Mouse (Mus musculus) erythroblast, adult 5-6 weeks (primary cell): ENCODE data around the gene Klk1b11. TPM values are rescaled to one million over a fixed set of nuclear protein-coding genes. Genes with fewer than 3 reads are reported as not detected.
"Not testable (repeated sequence)": the region's sequence is repeated elsewhere in the genome, so short reads cannot be mapped to it uniquely, and the experiment has no call there.

Source experiments
- ATAC-seq: replicated peaks from 2 replicates; pipeline ENCODE4 v1.8.0; 2016; ENCODE audit warnings: moderate number of reproducible peaks, mild to moderate bottlenecking, moderate TSS enrichment, inconsistent platforms; ENCODE audit not compliant: poor library complexity, low FRiP score, severe bottlenecking
- total RNA-seq, 2 experiments: library from RNA; stranded (forward) in 1 of 2; stranded (reverse) in 1 of 2; fragments of 150-400 nt in 1 of 2; fragments of 200-764, 138-1000 nt in 1 of 2; gene quantifications; 2 replicates each; pipeline versions ENCODE4 v1.2.3 to v1.2.4; 2015 to 2017; ENCODE audit warnings: low replicate concordance in 2 of 2

Klk1b11 gene
- total RNA-seq (2015; ENCODE audit: low replicate concordance) = not detected in 2 replicates
- total RNA-seq (2017; ENCODE audit: low replicate concordance) = not detected in 2 replicates

DNA sequence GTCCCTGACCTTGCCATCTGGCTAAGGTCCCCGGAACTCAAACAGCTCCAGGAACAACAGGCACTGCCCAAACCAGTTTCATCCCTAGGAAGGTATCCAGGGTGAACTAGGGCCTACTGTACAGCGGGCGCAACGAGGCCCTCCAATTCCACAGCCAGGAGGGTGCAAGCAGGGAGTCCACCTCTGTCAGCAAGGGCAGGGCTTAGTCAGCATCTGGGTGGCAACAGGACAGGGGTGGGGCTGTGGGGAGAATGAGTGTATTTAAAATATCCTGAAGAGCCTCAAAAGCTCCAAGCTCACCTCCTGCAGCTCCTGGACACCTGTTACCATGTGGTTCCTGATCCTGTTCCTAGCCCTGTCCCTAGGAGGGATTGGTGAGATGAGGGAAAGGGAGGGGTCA is at the start of gene Klk1b11:
TSS of gene Klk1b11 (plus strand) at position 301 of the 400 bp plus-strand sequence.
- ATAC-seq = not testable (repeated sequence)

DNA sequence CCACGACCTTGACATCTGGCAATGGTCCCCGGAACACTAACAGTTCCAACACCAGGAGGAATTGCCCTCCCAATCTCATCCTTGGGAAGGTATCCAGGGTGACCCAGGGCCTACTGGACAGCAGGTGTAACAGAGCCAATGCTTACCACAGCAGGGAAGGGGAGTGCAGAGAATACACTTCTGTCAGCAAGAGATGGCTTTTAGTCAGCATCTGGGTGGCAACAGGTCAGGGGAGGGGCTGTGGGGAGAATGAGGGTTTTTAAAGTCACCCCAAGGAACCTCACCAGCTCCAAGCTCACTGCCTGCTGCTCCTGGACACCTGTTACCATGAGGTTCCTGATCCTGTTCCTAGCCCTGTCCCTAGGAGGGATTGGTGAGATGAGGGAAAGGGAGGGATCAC is 45.3 kb upstream of the Klk1b11 start, which contains the start of gene Klk1b8:
TSS of gene Klk1b8 (plus strand) at position 301 of the 400 bp plus-strand sequence.
- no peak for ATAC-seq

- no peak for ATAC-seq
These were observed 43.0 kb upstream of the Klk1b11 start for GRCm38 (mm10) chr7:43952703-43953102.

DNA sequence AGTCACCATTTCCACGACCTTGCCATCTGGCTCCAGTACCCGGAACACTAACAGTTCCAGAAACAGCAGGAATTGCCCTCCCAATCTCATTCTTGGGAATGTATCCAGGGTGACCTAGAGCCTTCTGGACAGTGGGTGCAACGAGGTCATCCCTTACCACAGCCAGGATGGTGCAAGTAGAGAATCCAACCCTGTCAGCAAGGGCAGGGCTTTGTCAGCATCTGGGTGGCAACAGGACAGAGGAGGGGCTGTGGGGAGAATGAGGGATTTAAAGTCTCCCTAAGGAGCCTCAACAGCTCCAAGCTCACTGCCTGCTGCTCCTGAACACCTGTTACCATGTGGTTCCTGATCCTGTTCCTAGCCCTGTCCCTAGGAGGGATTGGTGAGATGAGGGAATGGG is 29.2 kb upstream of the Klk1b11 start, which contains the start of gene Klk1b1:
TSS of gene Klk1b1 (plus strand) at position 301 of the 400 bp plus-strand sequence.
- no peak for ATAC-seq

- ATAC-seq = no peak
These were observed 28.6 kb upstream of the Klk1b11 start for GRCm38 (mm10) chr7:43967058-43967457.

- no peak for ATAC-seq
These were observed 28.1 kb upstream of the Klk1b11 start for GRCm38 (mm10) chr7:43967612-43968011.

GRCm38 (mm10) chr7:43975761-43976160 is 19.9 kb upstream of the Klk1b11 start, which contains the start of gene Klk1b9:
Gene Klk1b9 (plus strand): TSS chr7:43976061.
- ATAC-seq = not testable (repeated sequence)

DNA sequence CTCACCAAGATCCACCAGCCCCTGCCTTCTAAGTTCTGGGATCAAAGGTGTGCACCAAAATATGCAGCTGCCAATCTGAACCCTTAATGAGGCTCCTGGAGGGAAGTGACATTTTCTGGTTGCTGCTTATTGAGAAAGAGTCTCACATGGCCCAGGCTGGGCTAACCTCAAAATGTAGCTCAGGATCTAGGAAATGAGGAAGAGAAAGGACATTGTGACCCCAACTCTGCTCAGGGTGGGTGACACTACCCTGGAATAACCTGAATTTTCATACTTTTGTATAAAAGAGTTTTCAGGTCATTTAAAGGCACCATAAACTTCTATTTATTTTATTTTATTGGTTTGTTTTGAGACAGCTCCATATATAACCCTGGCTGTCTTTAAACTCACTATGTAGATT is 10.0 kb upstream of the Klk1b11 start:
- no peak for ATAC-seq

DNA sequence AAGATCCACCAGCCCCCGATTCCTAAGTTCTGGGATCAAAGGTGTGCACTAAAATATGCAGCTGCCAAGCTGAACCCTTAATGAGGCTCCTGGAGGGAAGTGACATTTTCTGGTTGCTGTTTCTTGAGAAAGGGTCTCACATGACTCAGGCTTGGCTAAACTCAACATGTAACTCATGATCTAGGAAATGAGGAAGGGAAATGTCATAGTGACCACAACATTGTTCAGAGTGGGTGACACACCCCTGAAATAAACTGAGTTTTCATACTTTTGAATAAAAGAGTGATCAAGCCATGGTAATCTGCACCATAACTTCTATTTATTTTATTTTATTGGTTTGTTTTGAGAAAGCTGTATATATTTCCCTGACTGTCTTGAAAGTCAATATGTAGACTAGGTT is 856 bp upstream of the Klk1b11 start:
- ATAC-seq = not testable (repeated sequence)

DNA sequence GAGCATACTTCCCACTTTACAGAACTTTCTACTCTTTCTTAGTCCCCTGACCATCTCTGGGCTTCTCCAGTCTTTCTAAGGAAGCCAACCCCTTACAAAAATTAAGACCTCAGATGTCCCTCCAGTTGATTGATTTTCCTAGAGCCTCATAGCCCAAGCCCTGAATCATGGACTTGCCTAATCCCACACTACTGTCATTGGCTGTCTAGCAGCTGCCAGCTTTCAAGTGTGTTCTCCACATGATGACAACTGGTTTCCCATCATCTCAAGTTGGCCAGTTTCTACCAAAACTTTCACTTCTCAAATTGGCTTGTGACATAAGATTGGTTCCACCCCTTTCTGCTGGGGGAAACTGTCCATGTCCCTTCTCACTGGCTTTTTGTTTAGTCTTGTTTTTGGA is 9.2 kb downstream of the Klk1b11 start:
- no peak for ATAC-seq

- not testable (repeated sequence) for ATAC-seq
These were observed 16.2 kb downstream of the Klk1b11 start, which contains the start of gene Klk1b26 for GRCm38 (mm10) chr7:44011868-44012267. Gene Klk1b26 (plus strand): TSS chr7:44012168.

GRCm38 (mm10) chr7:44014666-44015065 is 19.0 kb downstream of the Klk1b11 start:
- not testable (repeated sequence) for ATAC-seq

DNA sequence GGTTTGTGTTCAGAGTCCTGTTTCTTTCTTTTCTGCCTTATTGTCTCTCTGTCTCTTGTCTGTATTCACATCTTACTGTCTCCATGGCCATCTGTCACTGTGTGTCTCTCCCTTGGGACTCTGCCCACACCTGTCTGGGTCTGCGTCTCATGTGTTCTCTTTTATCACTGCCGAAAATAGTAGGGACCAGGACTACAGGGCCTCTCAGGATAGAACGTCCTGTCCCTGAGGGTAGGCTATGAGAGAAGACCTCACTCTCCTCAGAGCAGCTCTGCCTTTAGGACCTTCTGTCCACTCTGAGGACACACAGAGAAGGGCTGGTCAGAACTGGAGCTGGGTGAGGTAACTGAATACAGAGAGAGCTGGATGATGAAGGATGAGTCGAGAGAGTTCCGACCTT is 19.4 kb downstream of the Klk1b11 start:
- no peak for ATAC-seq

Other genes starting within 250 kb of the Klk1b11 start
- gene Klk12, start 227.0 kb upstream of the Klk1b11 start, total RNA-seq (2015; ENCODE audit: low replicate concordance) = not detected in 2 replicates
- gene Klk12, start 227.0 kb upstream of the Klk1b11 start, total RNA-seq (2017; ENCODE audit: low replicate concordance) = not detected in 2 replicates
- not detected in 2 replicates for gene Klk11, start 221.3 kb upstream of the Klk1b11 start, total RNA-seq (2015; ENCODE audit: low replicate concordance)
- gene Klk11, start 221.3 kb upstream of the Klk1b11 start, total RNA-seq (2017; ENCODE audit: low replicate concordance) = not detected in 2 replicates
- gene Klk10, start 214.8 kb upstream of the Klk1b11 start, total RNA-seq (2015; ENCODE audit: low replicate concordance) = not detected in 2 replicates
- gene Klk10, start 214.8 kb upstream of the Klk1b11 start, total RNA-seq (2017; ENCODE audit: low replicate concordance) = not detected in 2 replicates
- not detected in 2 replicates for gene Klk9, start 204.0 kb upstream of the Klk1b11 start, total RNA-seq (2015; ENCODE audit: low replicate concordance)
- gene Klk9, start 204.0 kb upstream of the Klk1b11 start, total RNA-seq (2017; ENCODE audit: low replicate concordance) = not detected in 2 replicates
- 6.1 TPM in 1 of 2 replicates, not detected in the other for gene Klk8, start 198.3 kb upstream of the Klk1b11 start, total RNA-seq (2015; ENCODE audit: low replicate concordance)
- gene Klk8, start 198.3 kb upstream of the Klk1b11 start, total RNA-seq (2017; ENCODE audit: low replicate concordance) = 0.56 and 8.3 TPM in 2 replicates
- not detected in 2 replicates for gene Klk7, start 184.6 kb upstream of the Klk1b11 start, total RNA-seq (2015; ENCODE audit: low replicate concordance)
- gene Klk7, start 184.6 kb upstream of the Klk1b11 start, total RNA-seq (2017; ENCODE audit: low replicate concordance) = not detected in 2 replicates
- gene Klk6, start 171.4 kb upstream of the Klk1b11 start, total RNA-seq (2015; ENCODE audit: low replicate concordance) = not detected in 2 replicates
- gene Klk6, start 171.4 kb upstream of the Klk1b11 start, total RNA-seq (2017; ENCODE audit: low replicate concordance) = not detected in 2 replicates
- gene Klk5, start 153.9 kb upstream of the Klk1b11 start, total RNA-seq (2015; ENCODE audit: low replicate concordance) = not detected in 2 replicates
- gene Klk5, start 153.9 kb upstream of the Klk1b11 start, total RNA-seq (2017; ENCODE audit: low replicate concordance) = not detected in 2 replicates
- gene Klk4, start 114.7 kb upstream of the Klk1b11 start, total RNA-seq (2015; ENCODE audit: low replicate concordance) = not detected in 2 replicates
- not detected in 2 replicates for gene Klk4, start 114.7 kb upstream of the Klk1b11 start, total RNA-seq (2017; ENCODE audit: low replicate concordance)
- not detected in 2 replicates for gene Klk15, start 62.1 kb upstream of the Klk1b11 start, total RNA-seq (2015; ENCODE audit: low replicate concordance)
- gene Klk15, start 62.1 kb upstream of the Klk1b11 start, total RNA-seq (2017; ENCODE audit: low replicate concordance) = not detected in 2 replicates
- not detected in 2 replicates for gene Klk1b8, start 45.2 kb upstream of the Klk1b11 start, total RNA-seq (2015; ENCODE audit: low replicate concordance)
- gene Klk1b8, start 45.2 kb upstream of the Klk1b11 start, total RNA-seq (2017; ENCODE audit: low replicate concordance) = not detected in 2 replicates
- not detected in 2 replicates for gene Klk1b1, start 29.1 kb upstream of the Klk1b11 start, total RNA-seq (2015; ENCODE audit: low replicate concordance)
- gene Klk1b1, start 29.1 kb upstream of the Klk1b11 start, total RNA-seq (2017; ENCODE audit: low replicate concordance) = not detected in 2 replicates
- not detected in 2 replicates for gene Klk1b9, start 19.8 kb upstream of the Klk1b11 start, total RNA-seq (2015; ENCODE audit: low replicate concordance)
- not detected in 2 replicates for gene Klk1b9, start 19.8 kb upstream of the Klk1b11 start, total RNA-seq (2017; ENCODE audit: low replicate concordance)
- not detected in 2 replicates for gene Klk1b26, start 16.3 kb downstream of the Klk1b11 start, total RNA-seq (2015; ENCODE audit: low replicate concordance)
- not detected in 2 replicates for gene Klk1b26, start 16.3 kb downstream of the Klk1b11 start, total RNA-seq (2017; ENCODE audit: low replicate concordance)
- not detected in 2 replicates for gene Klk1b27, start 56.4 kb downstream of the Klk1b11 start, total RNA-seq (2015; ENCODE audit: low replicate concordance)
- gene Klk1b27, start 56.4 kb downstream of the Klk1b11 start, total RNA-seq (2017; ENCODE audit: low replicate concordance) = not detected in 2 replicates
- not detected in 2 replicates for gene Klk1b21, start 106.5 kb downstream of the Klk1b11 start, total RNA-seq (2015; ENCODE audit: low replicate concordance)
- not detected in 2 replicates for gene Klk1b21, start 106.5 kb downstream of the Klk1b11 start, total RNA-seq (2017; ENCODE audit: low replicate concordance)
- gene Klk1b22, start 116.8 kb downstream of the Klk1b11 start, total RNA-seq (2015; ENCODE audit: low replicate concordance) = not detected in 2 replicates
- not detected in 2 replicates for gene Klk1b22, start 116.8 kb downstream of the Klk1b11 start, total RNA-seq (2017; ENCODE audit: low replicate concordance)
- gene Klk1b16, start 140.9 kb downstream of the Klk1b11 start, total RNA-seq (2015; ENCODE audit: low replicate concordance) = not detected in 2 replicates
- not detected in 2 replicates for gene Klk1b16, start 140.9 kb downstream of the Klk1b11 start, total RNA-seq (2017; ENCODE audit: low replicate concordance)
- gene Klk1b24, start 192.4 kb downstream of the Klk1b11 start, total RNA-seq (2015; ENCODE audit: low replicate concordance) = not detected in 2 replicates
- gene Klk1b24, start 192.4 kb downstream of the Klk1b11 start, total RNA-seq (2017; ENCODE audit: low replicate concordance) = not detected in 2 replicates
- not detected in 2 replicates for gene Klk1b3, start 202.3 kb downstream of the Klk1b11 start, total RNA-seq (2015; ENCODE audit: low replicate concordance)
- not detected in 2 replicates for gene Klk1b3, start 202.3 kb downstream of the Klk1b11 start, total RNA-seq (2017; ENCODE audit: low replicate concordance)
- not detected in 2 replicates for gene Klk1b4, start 211.6 kb downstream of the Klk1b11 start, total RNA-seq (2015; ENCODE audit: low replicate concordance)
- not detected in 2 replicates for gene Klk1b4, start 211.6 kb downstream of the Klk1b11 start, total RNA-seq (2017; ENCODE audit: low replicate concordance)
- not detected in 2 replicates for gene Klk1b5, start 220.1 kb downstream of the Klk1b11 start, total RNA-seq (2015; ENCODE audit: low replicate concordance)
- gene Klk1b5, start 220.1 kb downstream of the Klk1b11 start, total RNA-seq (2017; ENCODE audit: low replicate concordance) = not detected in 2 replicates
- gene Klk1, start 229.5 kb downstream of the Klk1b11 start, total RNA-seq (2015; ENCODE audit: low replicate concordance) = not detected in 2 replicates
- not detected in 2 replicates for gene Klk1, start 229.5 kb downstream of the Klk1b11 start, total RNA-seq (2017; ENCODE audit: low replicate concordance)
- not detected in 2 replicates for gene Gm36864, start 240.3 kb downstream of the Klk1b11 start, total RNA-seq (2015; ENCODE audit: low replicate concordance)
- gene Gm36864, start 240.3 kb downstream of the Klk1b11 start, total RNA-seq (2017; ENCODE audit: low replicate concordance) = not detected in 2 replicates